Mouse (Mus musculus) olfactory bulb, adult 2 months (tissue): Measurements from ENCODE around the gene Cfl1. TPM values are rescaled to one million over a fixed set of nuclear protein-coding genes. Genes with fewer than 3 reads are reported as not detected.
"Not testable (repeated sequence)": the region's sequence is repeated elsewhere in the genome, so short reads cannot be mapped to it uniquely, and the experiment has no call there.

Experiments
- H3K27ac ChIP-seq: fragments of 200-500 bp; 2 replicates; pipeline ENCODE4 v1.5.1; 2012; ENCODE audit warnings: low read depth, low read length; ENCODE audit not compliant: insufficient read depth
- H3K4me1 ChIP-seq: fragments of 200-500 bp; 2 replicates; pipeline ENCODE4 v1.6.1; 2012; ENCODE audit warnings: low read length; ENCODE audit not compliant: control insufficient read depth, insufficient read depth
- H3K4me3 ChIP-seq: fragments of 200-500 bp; 2 replicates; pipeline ENCODE4 v1.5.1; 2012; ENCODE audit warnings: mild to moderate bottlenecking, low read depth, low read length, moderate library complexity; ENCODE audit not compliant: insufficient read depth
- CTCF ChIP-seq: fragments of 200-500 bp; IDR thresholded peaks from 2 replicates; pipeline ENCODE4 v1.5.1; 2012; ENCODE audit warnings: low read depth, mild to moderate bottlenecking, low read length, moderate library complexity; ENCODE audit not compliant: insufficient read depth
- POLR2A ChIP-seq: fragments of 200-500 bp; IDR thresholded peaks from 2 replicates; pipeline ENCODE4 v1.6.1; 2012; ENCODE audit warnings: mild to moderate bottlenecking, low read depth, low read length, moderate library complexity; ENCODE audit not compliant: insufficient read depth
- WGBS: fragments of 180-500 bp; shearing (Covaris S2); methylation state at CpG from one replicate; pipeline ENCODE4 v1.1.7; 2018; 5-methylcytosine and 5-hydroxymethylcytosine counted together
- polyA plus RNA-seq: library from polyadenylated mRNA; stranded (reverse); fragments of >200 nt; gene quantifications from 2 replicates; pipeline ENCODE4 v1.2.4, GENCODE M21; 2012; ENCODE audit warnings: low replicate concordance; ENCODE audit not compliant: missing spikeins, insufficient read depth, insufficient read length

Cfl1 gene
- polyA plus RNA-seq, 1 experiment: 1,283 TPM

- H3K4me1 ChIP-seq: peaks cover 17% of the 10 kb centered on the region
- TF ChIP-seq CTCF (no peak), POLR2A (no peak)
- H3K27ac ChIP-seq: no peak overlapping the region
- H3K4me3 ChIP-seq: no peak overlapping the region
- 80% methylated on average over 8 of the region's 8 CpGs for WGBS
Observed at GRCm38 (mm10) chr19:5485371-5485770, 4.9 kb upstream of the Cfl1 start.

DNA sequence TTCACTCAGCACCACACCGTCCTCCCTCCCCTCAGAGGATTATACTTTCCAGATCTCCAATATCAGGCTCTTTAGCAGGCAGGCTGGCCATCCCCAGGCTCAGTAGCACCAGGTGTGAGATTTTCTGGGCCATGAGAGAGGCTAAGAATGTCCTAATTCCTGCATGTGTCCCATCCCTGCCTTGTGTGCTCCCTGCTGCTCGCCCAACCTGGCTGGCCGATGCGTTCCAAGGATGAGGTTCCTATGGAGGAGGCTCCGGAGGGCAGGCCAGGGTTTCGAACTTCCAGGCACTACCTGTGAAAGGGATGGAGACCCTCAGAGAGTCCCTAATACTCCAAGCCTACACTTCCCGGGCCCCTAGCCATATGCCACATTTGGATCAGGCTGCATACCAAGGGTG is 4.4 kb upstream of the Cfl1 start:
- no peak overlapping the region for H3K27ac ChIP-seq
- TF ChIP-seq CTCF: no peak
- TF ChIP-seq POLR2A: no peak
- no peak overlapping the region for H3K4me3 ChIP-seq
- peaks cover 17% of the 10 kb centered on the region for H3K4me1 ChIP-seq
- 96% methylated on average over 7 of the region's 7 CpGs for WGBS

GRCm38 (mm10) chr19:5486286-5486685 is 4.0 kb upstream of the Cfl1 start:
- 83% methylated on average over 8 of the region's 8 CpGs for WGBS

DNA sequence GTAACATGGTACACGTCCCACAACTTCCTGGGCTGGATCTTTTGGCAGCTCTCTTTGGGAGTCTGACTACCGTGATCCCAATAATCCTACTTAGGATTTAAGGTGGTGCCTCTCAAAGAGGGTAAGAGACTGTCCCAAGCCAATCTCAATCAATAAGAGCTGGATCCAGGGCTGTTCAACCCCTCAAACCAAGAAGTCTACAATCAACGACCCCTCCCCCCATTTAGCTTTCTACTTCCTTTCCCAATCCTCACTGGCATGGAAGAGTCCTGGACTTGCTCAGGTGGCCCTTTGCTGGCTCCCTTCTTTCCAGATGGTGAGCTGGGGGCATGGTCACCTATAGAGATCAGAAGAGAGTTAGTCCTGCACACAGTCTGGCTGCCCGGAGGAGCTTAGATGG is 3.5 kb upstream of the Cfl1 start:
- WGBS: 78% methylated on average over 4 of the region's 4 CpGs
- Histone ChIP-seq H3K4me3 (no peak overlapping the region), H3K4me1 (peaks cover 17% of the 10 kb centered on the region), H3K27ac (no peak overlapping the region)
- TF ChIP-seq POLR2A: no peak
- no peak for TF ChIP-seq CTCF

More at GRCm38 (mm10) chr19:5486286-5486685, 4.0 kb upstream of the Cfl1 start:
- Histone ChIP-seq H3K27ac (no peak overlapping the region), H3K4me1 (peaks cover 17% of the 10 kb centered on the region), H3K4me3 (no peak overlapping the region)
- no peak for TF ChIP-seq CTCF
- TF ChIP-seq POLR2A: no peak

GRCm38 (mm10) chr19:5487768-5488550 is 2.3 kb upstream of the Cfl1 start, which contains the start of gene Mus81:
Mus81 (minus strand) TSS chr19:5488402.
- 0% methylated on average over 39 of the region's 39 CpGs for WGBS
- Histone ChIP-seq H3K4me3 (peak within 1 kb of the TSS; percentile 78), H3K27ac (peak within 1 kb of the TSS; percentile 100), H3K4me1 (peaks cover 23% of the 10 kb centered on the region)
- peak; percentile 97 for TF ChIP-seq CTCF
- TF ChIP-seq POLR2A: peak; percentile 57

DNA sequence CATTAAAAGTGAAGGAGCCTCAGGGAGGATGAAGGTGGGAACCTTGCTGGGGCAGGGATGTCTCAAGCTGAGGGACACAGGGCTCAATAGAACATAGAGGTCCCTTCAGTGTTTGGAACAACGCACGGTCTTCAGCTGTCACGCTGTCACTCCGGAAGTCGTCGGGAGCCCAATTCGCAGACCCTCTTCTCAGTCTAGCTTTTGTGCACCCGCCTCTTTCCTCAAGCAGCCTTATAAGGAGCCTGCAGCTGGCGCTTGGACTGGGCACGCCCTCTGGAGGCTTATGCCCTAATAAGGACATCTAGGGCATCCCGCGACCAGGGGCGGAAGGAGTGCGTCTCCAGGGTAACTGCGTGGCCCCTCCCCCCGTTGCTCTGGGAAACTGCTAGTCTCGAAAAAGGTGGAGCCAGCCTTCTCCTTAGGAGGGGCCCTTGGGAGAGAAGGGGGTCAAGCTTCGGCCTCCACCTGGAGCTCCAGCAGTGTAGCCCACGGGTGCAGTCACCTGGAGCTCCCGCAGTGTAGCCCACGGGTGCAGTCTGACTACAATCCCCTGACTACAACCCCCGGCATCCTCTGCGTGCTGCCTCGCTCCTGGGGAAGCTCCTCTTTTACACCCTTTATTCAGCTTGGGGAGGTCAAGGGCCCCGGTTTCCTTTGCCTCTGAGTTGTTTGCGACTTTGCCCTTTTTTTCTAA is 1.2 kb upstream of the Cfl1 start:
- Histone ChIP-seq H3K4me1 (peaks cover 29% of the 10 kb centered on the region), H3K27ac (peak overlapping the region; percentile 100), H3K4me3 (peak overlapping the region; percentile 68)
- TF ChIP-seq POLR2A (peak; percentile 33), CTCF (0 out of 2 replicates have a peak, but pooled peaks have one; percentile 12)
- under 1% methylated on average over 26 of the region's 26 CpGs for WGBS

GRCm38 (mm10) chr19:5489721-5490120 is 534 bp upstream of the Cfl1 start:
- 21% methylated on average over 10 of the region's 10 CpGs for WGBS
- not testable (repeated sequence) for H3K4me3 ChIP-seq

DNA sequence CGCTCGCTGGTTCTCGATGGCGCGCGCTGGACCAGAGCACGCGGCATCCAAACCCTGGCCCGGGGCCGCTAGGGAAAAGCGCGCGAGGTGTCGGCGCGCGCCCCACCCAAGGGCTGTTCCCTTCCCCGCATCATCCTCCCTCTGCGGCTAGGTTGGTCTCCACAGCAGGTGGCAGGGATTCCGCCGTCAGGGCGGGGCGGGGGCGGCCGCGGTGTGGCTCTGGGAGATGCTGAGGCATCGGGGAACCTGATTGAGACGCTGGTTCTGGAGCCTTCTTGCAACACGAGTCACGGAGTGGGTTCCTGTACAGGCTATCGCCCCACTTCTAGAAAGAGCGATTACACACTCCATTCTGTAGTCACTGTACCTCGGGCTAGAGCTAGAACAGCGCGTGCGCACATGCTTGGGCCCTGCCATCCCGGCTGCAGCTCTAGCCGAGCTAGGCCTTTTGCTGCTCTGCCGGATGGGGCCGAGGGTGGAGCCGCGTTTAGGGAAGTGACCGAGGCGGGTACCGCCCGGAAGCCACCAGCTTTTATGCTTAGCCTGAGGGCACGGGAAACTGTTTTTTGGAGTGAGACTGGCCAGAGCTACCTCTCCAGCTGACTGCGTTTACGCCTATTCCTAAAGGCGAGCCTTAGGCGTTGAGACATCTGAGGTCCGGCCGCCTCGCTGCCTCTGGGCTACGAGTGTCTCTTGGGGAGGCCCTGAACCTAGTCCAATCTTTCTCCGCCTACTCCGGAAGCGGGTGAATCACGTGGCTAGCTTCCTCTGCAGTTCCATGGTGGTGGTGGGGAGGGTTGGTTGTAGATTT is 848 bp downstream of the Cfl1 start:
- peak overlapping the region; percentile 83 for H3K4me3 ChIP-seq
- WGBS: under 1% methylated on average over 59 of the region's 59 CpGs
- H3K4me1 ChIP-seq: peaks cover 29% of the 10 kb centered on the region
- peak overlapping the region; percentile 92 for H3K27ac ChIP-seq
- no peak for TF ChIP-seq CTCF
- TF ChIP-seq POLR2A: 0 out of 2 replicates have a peak, but pooled peaks have one; percentile 36

More at GRCm38 (mm10) chr19:5489721-5490120, 534 bp upstream of the Cfl1 start:
- H3K4me1 ChIP-seq: peaks cover 29% of the 10 kb centered on the region
- peak overlapping the region; percentile 32; the same call in 1 of the 2 replicates for H3K27ac ChIP-seq
